Mouse (Mus musculus): Measurements from ENCODE around the gene Ccdc191.

The Ccdc191 gene

GRCm38 (mm10) chr16:43980110-43980609 is 90.6 kb downstream of the Ccdc191 start:
- no peak for DNase-seq (ENCODE audit: low spot score in 2 of 2)

DNA sequence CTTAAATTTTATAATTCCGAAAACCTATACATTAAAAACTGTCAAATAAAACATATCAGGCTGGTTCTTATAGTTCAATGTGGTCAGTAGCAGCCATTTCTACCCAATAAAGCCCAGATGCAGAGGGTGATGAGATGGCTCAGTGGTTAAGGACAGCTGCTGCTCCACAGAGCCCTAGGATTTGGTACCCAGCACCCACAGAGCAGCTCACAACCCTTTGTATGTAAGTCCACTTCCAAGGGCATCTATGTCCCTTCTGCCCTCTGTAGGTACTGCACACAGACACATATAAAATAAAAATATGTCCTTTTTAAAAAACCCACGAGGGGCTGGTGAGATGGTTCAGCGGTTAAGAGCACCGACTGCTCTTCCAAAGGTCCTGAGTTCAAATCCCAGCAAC is 96.7 kb downstream of the Ccdc191 start:
- no peak for DNase-seq (ENCODE audit: low spot score in 2 of 2)

DNA sequence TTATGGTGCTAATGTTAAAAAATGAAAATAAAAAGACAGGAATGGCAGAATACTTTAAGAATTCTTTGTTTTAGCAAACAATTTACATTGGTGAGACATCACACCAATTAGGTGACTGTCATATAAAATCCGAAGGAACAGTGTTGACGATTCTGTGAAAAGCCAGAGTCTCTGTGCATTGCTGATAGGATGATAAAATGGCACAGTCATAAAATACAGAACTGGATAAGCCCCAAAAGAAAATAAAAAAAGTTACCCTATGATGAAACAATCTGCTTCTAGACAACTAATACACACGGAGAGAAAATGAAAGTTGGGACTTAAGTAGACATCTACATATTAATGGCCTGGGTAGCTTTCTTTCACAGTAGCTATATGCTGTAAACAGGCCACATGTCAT is 105.0 kb downstream of the Ccdc191 start:
- no peak for DNase-seq (ENCODE audit: low spot score in 2 of 2)

- DNase-seq (ENCODE audit: low spot score in 2 of 2): no peak
Observed at GRCm38 (mm10) chr16:43999111-43999510, 109.5 kb downstream of the Ccdc191 start.

- DNase-seq (ENCODE audit: low spot score in 2 of 2): no peak
Observed at GRCm38 (mm10) chr16:43999541-43999940, 109.9 kb downstream of the Ccdc191 start.

- no peak for DNase-seq (ENCODE audit: low spot score in 2 of 2)
Observed at GRCm38 (mm10) chr16:44002086-44002485, 112.5 kb downstream of the Ccdc191 start.

GRCm38 (mm10) chr16:44011010-44011409 is 121.4 kb downstream of the Ccdc191 start:
- no peak for DNase-seq (ENCODE audit: low spot score in 2 of 2)

All from frontal cortex, postnatal 14 days (tissue).